Mouse (Mus musculus) spleen, adult 2 months (tissue): ENCODE data around the gene Trmt44.
A peak's percentile ranks its signal among the peaks of the same experiment; 100 is the strongest.

Experiments
- CTCF ChIP-seq: fragments of 200-500 bp; IDR thresholded peaks from 2 replicates; pipeline ENCODE4 v1.5.1; 2011; ENCODE audit warnings: mild to moderate bottlenecking, inconsistent platforms; ENCODE audit not compliant: insufficient read depth, insufficient read length, insufficient replicate concordance; ENCODE audit errors: extremely low read depth
- POLR2A ChIP-seq: fragments of 200-500 bp; IDR thresholded peaks from 2 replicates; pipeline ENCODE4 v1.6.1; 2011; ENCODE audit warnings: low read depth, low read length, inconsistent platforms

- TF ChIP-seq CTCF, result peak; percentile 88
- TF ChIP-seq POLR2A, result no peak
These were observed 11.4 kb downstream of the Trmt44 start for GRCm38 (mm10) chr5:35563449-35563848.
